Mouse (Mus musculus) embryonic facial prominence, embryonic 13.5 days (tissue): ENCODE data around the gene Gm5134. TPM values are rescaled to one million over a fixed set of nuclear protein-coding genes. Genes with fewer than 3 reads are reported as not detected.

ENCODE experiments used
- ATAC-seq: fragments of 200-750 bp; cut with Nextera tagmentation; 2 replicates; pipeline ENCODE4 v1.8.0; 2017; ENCODE audit warnings: low read depth; ENCODE audit not compliant: insufficient number of reproducible peaks, insufficient read depth, low FRiP score, low TSS enrichment
- H3K27ac ChIP-seq: fragments of 300-500 bp; sonication (generic); 2 replicates; pipeline ENCODE4 v1.5.1; 2015; ENCODE audit warnings: moderate library complexity, mild to moderate bottlenecking, inconsistent platforms
- H3K27me3 ChIP-seq: fragments of 300-500 bp; sonication (generic); 2 replicates; pipeline ENCODE4 v1.6.1; 2015; ENCODE audit warnings: mild to moderate bottlenecking, inconsistent platforms
- H3K36me3 ChIP-seq: fragments of 300-500 bp; sonication (generic); 2 replicates; pipeline ENCODE4 v1.6.1; 2015; ENCODE audit warnings: mild to moderate bottlenecking, inconsistent platforms
- H3K4me1 ChIP-seq: fragments of 300-500 bp; sonication (generic); 2 replicates; pipeline ENCODE4 v1.6.1; 2015; ENCODE audit warnings: inconsistent platforms
- H3K4me2 ChIP-seq: fragments of 300-500 bp; sonication (generic); 2 replicates; pipeline ENCODE4 v1.6.1; 2015; ENCODE audit warnings: moderate library complexity, mild to moderate bottlenecking, inconsistent platforms
- H3K4me3 ChIP-seq: fragments of 300-500 bp; sonication (generic); 2 replicates; pipeline ENCODE4 v1.5.1; 2015; ENCODE audit warnings: mild to moderate bottlenecking, inconsistent platforms
- H3K9ac ChIP-seq: fragments of 300-500 bp; sonication (generic); 2 replicates; pipeline ENCODE4 v1.6.1; 2015; ENCODE audit warnings: mild to moderate bottlenecking, inconsistent platforms
- H3K9me3 ChIP-seq: fragments of 300-500 bp; sonication (generic); 2 replicates; pipeline ENCODE4 v1.6.1; 2016; ENCODE audit warnings: inconsistent platforms
- WGBS: fragments of 180-500 bp; shearing (Covaris S2); methylation state at CpG from one replicate; pipeline ENCODE4 v1.1.7; 2015; ENCODE audit warnings: mixed read lengths; 5-methylcytosine and 5-hydroxymethylcytosine counted together
- polyA plus RNA-seq: library from polyadenylated mRNA; unstranded; fragments of >200 nt; fragmentation: Nextera tagmentation; extraction: Ambion mirVana; gene quantifications from 2 replicates; pipeline ENCODE4 v1.2.1, GENCODE M21; 2015

The Gm5134 gene
- polyA plus RNA-seq, 1 experiment from 2014 or later, result not detected

DNA sequence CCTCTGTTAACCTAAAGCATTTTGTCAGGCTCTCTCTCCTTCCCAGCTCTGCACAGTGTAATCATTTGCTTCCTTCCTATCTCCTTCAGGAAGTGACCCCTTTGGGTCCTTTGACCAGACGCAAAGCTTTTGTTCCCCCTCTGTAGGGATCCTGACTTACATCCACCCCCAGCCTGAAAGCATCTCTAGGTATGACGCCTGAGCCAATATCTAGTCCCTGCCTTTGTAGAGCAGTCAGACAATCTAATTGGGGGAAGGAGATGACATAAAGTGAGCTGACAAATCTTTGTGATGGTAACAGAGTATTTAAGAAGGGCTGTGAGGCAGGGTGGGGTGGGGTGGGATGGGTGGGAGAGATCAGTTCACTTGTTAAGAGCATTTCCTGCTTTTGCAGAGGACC lies 48.3 kb downstream of the Gm5134 start:
- H3K27me3 ChIP-seq, result no peaks in the 10 kb centered on the region
- 36% methylated on average over 2 of the region's 2 CpGs for WGBS
- ATAC-seq, result no peak
- no peak overlapping the region for H3K27ac ChIP-seq
- peaks cover 4% of the 10 kb centered on the region; the same call in 1 of the 2 replicates for H3K4me1 ChIP-seq
- H3K9me3 ChIP-seq, result no peaks in the 10 kb centered on the region
- no peak overlapping the region for H3K4me3 ChIP-seq
- no peak overlapping the region for H3K4me2 ChIP-seq
- no peaks in the 10 kb centered on the region for H3K36me3 ChIP-seq
- no peak overlapping the region for H3K9ac ChIP-seq

DNA sequence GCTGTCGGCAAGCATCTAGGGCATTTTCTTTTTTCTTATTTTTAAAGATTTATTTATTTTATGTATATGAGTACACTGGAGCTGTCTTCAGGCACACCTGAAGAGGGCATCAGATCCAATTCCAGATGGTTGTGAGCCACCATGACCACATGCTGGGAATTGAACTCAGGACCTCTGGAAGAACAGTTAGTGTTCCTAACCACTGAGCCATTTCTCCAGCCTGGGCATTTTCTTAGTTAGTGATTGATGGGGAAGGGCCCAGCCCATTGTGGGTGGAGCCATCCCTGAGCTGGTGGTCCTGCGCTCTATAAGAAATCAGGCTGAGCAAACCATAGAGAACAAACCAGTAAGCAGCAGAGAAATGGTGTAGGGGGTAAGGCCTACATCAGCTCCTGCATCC lies 48.9 kb downstream of the Gm5134 start:
- no peaks in the 10 kb centered on the region for H3K27me3 ChIP-seq
- WGBS, result 87% methylated on average over 2 of the region's 2 CpGs
- ATAC-seq, result no peak

DNA sequence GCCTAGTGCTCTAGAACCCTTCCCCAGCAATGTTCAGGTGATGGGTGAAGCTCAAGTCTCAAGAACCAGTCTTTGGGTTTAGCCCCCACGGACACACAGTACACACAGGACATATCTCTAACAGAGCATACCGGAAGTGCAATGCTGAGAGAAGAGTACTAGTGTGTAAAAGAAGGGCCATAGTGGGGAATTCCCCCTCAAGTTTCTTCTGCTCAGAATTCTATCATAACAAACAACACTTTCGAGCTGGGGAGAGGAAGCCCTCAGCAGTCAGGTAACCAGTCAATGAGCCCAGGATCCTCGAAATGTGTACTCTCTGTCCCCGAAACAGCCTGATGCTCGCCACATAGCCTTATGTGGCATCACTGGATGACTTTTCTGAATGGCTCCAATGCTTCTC lies 52.1 kb downstream of the Gm5134 start:
- ATAC-seq, result no peak
- H3K4me3 ChIP-seq, result no peak overlapping the region
- H3K4me1 ChIP-seq, result peaks cover 4% of the 10 kb centered on the region; the same call in 1 of the 2 replicates
- H3K36me3 ChIP-seq, result no peaks in the 10 kb centered on the region
- no peaks in the 10 kb centered on the region for H3K27me3 ChIP-seq
- H3K9ac ChIP-seq, result no peak overlapping the region
- no peak overlapping the region for H3K27ac ChIP-seq
- no peaks in the 10 kb centered on the region for H3K9me3 ChIP-seq
- H3K4me2 ChIP-seq, result no peak overlapping the region
- 85% methylated on average over 6 of the region's 6 CpGs for WGBS

More for the DNA sequence above, 48.9 kb downstream of the Gm5134 start:
- no peak overlapping the region for H3K27ac ChIP-seq
- no peak overlapping the region for H3K4me2 ChIP-seq
- no peaks in the 10 kb centered on the region for H3K9me3 ChIP-seq
- H3K4me1 ChIP-seq, result peaks cover 4% of the 10 kb centered on the region; the same call in 1 of the 2 replicates
- no peak overlapping the region for H3K4me3 ChIP-seq
- no peaks in the 10 kb centered on the region for H3K36me3 ChIP-seq
- H3K9ac ChIP-seq, result no peak overlapping the region

DNA sequence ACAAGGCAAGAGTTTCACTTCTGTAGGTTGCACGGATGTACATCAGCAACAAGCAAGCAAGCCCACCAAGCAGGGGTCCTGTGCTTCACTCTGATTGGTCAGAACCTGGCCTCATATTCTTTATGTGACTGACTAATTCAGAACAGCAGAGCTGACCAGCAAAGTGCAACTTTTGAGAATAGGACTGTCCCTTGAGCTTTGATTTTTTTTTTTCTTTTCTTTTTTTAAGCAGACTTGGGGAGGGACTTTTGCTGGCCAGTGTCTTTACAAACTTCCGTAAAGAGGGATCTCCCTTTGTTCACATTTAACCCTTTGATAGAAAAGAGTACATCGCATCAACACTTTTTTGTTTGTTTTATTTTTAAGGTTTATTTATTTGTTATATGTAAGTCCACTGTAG lies 55.5 kb downstream of the Gm5134 start:
- ATAC-seq, result no peak
- H3K27ac ChIP-seq, result no peak overlapping the region
- 77% methylated on average over 3 of the region's 3 CpGs for WGBS

DNA sequence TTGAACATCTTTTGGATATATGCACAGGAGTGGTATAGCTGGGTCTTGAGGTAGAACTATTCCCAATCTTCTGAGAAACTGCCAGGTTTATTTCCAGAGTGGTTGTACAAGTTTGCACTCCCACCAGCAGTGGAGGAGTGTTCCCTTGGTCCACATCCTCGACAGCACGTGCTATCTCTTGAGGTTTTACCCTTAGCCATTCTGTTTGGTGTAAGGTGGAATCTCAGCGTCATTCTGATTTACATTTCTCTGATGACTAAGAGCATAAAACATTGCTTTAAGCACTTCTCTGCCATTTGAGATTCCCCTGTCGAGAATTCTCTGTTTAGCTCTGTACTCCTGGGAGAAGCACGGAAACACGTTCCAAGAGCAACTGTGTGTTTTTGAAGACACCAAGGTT lies 58.6 kb downstream of the Gm5134 start:
- no peak for ATAC-seq
- 78% methylated on average over 6 of the region's 6 CpGs for WGBS
- H3K9ac ChIP-seq, result no peak overlapping the region

More for the DNA sequence above, 55.5 kb downstream of the Gm5134 start:
- H3K9ac ChIP-seq, result no peak overlapping the region
- H3K4me2 ChIP-seq, result no peak overlapping the region
- no peaks in the 10 kb centered on the region for H3K27me3 ChIP-seq
- H3K36me3 ChIP-seq, result no peaks in the 10 kb centered on the region
- no peaks in the 10 kb centered on the region for H3K4me1 ChIP-seq
- no peak overlapping the region for H3K4me3 ChIP-seq
- H3K9me3 ChIP-seq, result no peaks in the 10 kb centered on the region

DNA sequence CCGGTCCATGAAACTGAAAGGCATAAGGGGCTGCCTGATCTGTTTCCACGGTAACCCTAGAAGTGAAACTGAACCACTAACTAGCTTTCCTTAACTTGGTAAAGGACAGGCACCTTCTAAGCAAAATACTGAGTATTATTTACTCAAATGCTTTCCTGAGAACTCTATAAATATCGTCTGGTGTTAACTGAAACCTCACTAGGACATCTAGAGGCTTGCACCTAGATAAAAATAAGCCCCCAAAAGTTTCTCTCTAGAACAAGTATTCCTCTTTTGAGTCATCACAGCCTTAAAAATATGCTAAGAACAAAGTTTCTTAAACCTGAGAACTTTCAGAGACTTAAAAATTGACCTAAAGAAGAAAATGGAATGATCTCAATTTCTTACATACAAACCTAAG lies 62.6 kb downstream of the Gm5134 start:
- Histone ChIP-seq H3K4me1 (no peaks in the 10 kb centered on the region), H3K27me3 (no peaks in the 10 kb centered on the region), H3K4me3 (no peak overlapping the region), H3K4me2 (no peak overlapping the region), H3K27ac (no peak overlapping the region), H3K36me3 (no peaks in the 10 kb centered on the region), H3K9me3 (no peaks in the 10 kb centered on the region), H3K9ac (no peak overlapping the region)
- WGBS, result 87% methylated on average over 3 of the region's 3 CpGs
- ATAC-seq, result no peak

More for the DNA sequence above, 58.6 kb downstream of the Gm5134 start:
- Histone ChIP-seq H3K27me3 (no peaks in the 10 kb centered on the region), H3K36me3 (no peaks in the 10 kb centered on the region), H3K9me3 (no peaks in the 10 kb centered on the region), H3K4me1 (no peaks in the 10 kb centered on the region), H3K4me2 (no peak overlapping the region), H3K4me3 (no peak overlapping the region), H3K27ac (no peak overlapping the region)

DNA sequence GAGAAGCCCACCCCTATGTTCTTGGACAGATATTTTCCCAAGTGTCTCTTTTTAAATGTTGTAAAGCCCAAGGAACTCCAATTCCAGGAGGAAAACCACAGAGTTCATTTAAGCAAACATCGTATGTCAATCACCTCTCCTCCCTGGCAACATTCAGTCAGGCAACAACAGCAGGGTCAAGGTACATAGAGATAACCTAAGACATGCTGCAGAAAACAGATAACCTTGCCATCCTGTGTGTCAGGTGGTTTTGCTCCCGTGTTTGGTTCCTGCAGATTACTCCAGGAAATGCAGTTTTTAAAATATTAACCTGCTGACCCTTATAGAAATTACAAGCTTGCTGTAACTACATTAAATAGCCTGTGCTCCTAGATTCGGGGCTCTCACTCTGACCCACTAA lies 67.4 kb downstream of the Gm5134 start:
- H3K27ac ChIP-seq, result no peak overlapping the region
- 77% methylated on average over 3 of the region's 3 CpGs for WGBS
- no peaks in the 10 kb centered on the region for H3K4me1 ChIP-seq
- H3K9me3 ChIP-seq, result peaks cover 5% of the 10 kb centered on the region; the same call in 1 of the 2 replicates
- ATAC-seq, result no peak
- no peak overlapping the region for H3K9ac ChIP-seq
- H3K36me3 ChIP-seq, result no peaks in the 10 kb centered on the region
- H3K27me3 ChIP-seq, result no peaks in the 10 kb centered on the region
- no peak overlapping the region for H3K4me3 ChIP-seq
- H3K4me2 ChIP-seq, result no peak overlapping the region

DNA sequence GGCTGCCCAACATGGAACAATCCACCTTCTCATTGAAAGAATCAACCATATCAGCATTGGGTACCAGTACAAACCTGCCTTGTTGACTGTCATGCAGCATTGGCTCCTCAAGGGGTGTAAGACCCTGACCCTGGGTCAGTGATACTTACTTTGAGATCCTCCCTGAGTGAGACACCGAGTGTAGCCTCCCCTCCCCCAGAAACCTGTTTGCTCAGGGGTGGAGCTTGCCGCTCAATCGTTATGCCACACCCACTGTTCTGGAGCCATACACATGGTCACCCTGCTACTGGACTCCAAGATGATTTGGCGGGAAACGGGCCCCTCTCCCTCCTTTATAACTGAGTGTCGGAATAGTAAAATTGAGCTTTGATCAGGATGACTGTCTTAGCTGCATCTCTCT lies 69.6 kb downstream of the Gm5134 start:
- WGBS, result 93% methylated on average over 6 of the region's 6 CpGs

DNA sequence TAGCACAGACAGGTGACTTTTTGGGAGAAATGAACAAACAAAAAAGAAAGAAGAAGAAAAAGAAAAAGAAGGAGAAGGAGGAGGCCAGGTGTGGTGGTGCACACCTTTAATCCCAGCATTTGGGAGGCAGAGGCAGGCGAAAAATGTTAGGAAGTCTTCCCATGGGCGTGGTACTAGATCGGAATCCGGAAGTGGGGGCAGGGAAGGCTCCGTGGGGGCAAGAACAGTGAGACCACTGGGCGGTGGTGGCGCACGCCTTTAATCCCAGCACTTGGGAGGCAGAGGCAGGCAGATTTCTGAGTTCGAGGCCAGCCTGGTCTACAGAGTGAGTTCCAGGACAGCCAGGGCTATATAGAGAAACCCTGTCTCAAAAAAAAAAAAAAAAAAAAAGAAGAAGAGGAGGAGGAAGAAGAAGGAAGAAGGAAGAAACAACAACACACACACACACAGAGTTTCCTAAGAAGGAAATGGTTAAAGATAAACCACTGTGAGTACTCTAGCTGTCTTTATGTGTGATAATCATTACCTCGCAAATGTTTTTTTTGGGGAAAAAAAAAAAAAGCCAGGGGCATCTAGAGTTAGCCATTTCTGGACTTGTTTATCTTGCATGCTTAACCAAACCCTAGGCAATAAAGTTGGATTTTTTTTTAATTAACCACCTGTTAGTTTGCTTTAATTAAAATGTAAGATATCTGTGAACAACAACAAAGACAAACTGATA lies 71.3 kb downstream of the Gm5134 start:
- no peak for ATAC-seq
- peaks cover 5% of the 10 kb centered on the region; the same call in 1 of the 2 replicates for H3K9me3 ChIP-seq
- no peak overlapping the region for H3K4me3 ChIP-seq
- H3K9ac ChIP-seq, result no peak overlapping the region
- H3K36me3 ChIP-seq, result no peaks in the 10 kb centered on the region
- 96% methylated on average over 10 of the region's 10 CpGs for WGBS
- no peak overlapping the region for H3K4me2 ChIP-seq
- no peak overlapping the region for H3K27ac ChIP-seq
- no peaks in the 10 kb centered on the region for H3K4me1 ChIP-seq
- H3K27me3 ChIP-seq, result no peaks in the 10 kb centered on the region

More for the DNA sequence above, 69.6 kb downstream of the Gm5134 start:
- H3K4me3 ChIP-seq, result no peak overlapping the region
- H3K4me1 ChIP-seq, result no peaks in the 10 kb centered on the region
- H3K36me3 ChIP-seq, result no peaks in the 10 kb centered on the region
- H3K4me2 ChIP-seq, result no peak overlapping the region
- H3K9me3 ChIP-seq, result peaks cover 5% of the 10 kb centered on the region; the same call in 1 of the 2 replicates
- H3K27ac ChIP-seq, result no peak overlapping the region
- H3K9ac ChIP-seq, result no peak overlapping the region
- no peak for ATAC-seq
- H3K27me3 ChIP-seq, result no peaks in the 10 kb centered on the region

DNA sequence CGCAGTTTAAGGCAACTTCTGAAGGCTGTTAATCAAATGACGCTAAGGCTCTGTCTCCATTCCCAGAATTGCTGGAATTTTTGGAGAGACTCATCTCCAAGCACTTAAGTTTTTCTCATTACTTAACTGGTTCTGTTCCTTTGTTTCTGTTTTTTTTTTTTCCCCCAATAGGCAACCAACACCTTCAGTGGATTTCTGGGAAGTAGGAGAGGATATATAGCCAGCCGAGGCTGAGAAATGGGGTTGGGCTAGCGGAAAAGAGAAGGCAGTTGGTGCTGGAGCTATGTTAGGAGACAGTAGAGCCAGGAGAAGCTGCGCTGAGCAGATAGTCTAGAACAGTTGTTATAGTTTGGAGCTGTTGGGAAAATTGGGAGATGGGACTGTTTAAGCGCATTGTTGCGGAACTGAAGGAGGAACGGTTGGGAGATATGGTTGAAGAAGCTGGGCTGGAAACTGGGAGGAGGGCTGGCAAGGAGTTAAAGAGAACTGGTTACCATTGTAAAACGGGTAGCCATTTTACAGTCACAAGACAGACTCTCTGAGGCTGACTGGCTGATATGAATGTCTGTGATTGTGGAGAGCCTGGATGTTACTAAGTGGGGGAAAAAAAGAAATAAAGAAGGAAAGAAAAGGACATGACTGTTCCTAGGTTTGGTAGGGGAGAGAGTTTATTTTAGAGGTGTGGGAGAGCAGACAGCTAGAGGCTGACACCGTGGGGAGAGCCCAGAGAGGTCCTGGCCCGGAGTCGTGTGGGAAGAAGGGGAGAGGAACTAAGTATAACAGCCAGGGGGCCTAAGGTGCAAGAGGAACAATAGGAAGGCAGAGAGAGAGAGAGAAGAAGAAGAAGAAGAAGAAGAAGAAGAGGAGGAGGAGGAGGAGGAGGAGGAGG lies 73.1 kb downstream of the Gm5134 start:
- Histone ChIP-seq H3K36me3 (no peaks in the 10 kb centered on the region), H3K4me2 (no peak overlapping the region), H3K4me3 (no peak overlapping the region), H3K9ac (no peak overlapping the region), H3K4me1 (no peaks in the 10 kb centered on the region), H3K27me3 (no peaks in the 10 kb centered on the region), H3K9me3 (peaks cover 5% of the 10 kb centered on the region; the same call in 1 of the 2 replicates), H3K27ac (no peak overlapping the region)
- whole genome bisulfite sequencing, result 62% methylated on average over 12 of the region's 12 CpGs
- ATAC-seq, result no peak

DNA sequence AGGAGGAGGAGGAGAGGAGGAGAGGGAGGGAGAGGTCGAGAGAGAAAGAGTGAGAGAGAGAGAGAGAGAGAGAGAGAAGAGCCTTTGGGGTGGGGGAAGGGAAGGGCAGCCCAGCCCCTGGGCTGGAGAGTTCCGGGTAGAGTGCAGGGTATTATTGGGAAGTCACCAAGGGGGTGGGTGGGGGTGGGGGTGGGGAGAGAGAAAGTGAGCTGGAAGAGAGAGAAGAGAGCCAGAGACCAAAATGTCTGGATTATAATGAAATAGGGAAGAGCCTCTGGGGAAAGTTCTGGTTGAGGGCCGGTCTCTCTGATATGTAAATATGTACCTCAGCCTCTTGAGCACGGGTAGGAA lies 73.7 kb downstream of the Gm5134 start:
- no peak overlapping the region for H3K4me3 ChIP-seq
- no peaks in the 10 kb centered on the region for H3K36me3 ChIP-seq
- ATAC-seq, result no peak
- no peaks in the 10 kb centered on the region for H3K27me3 ChIP-seq
- no peaks in the 10 kb centered on the region for H3K4me1 ChIP-seq
- H3K9me3 ChIP-seq, result peaks cover 5% of the 10 kb centered on the region; the same call in 1 of the 2 replicates
- no peak overlapping the region for H3K27ac ChIP-seq
- H3K4me2 ChIP-seq, result no peak overlapping the region
- no peak overlapping the region for H3K9ac ChIP-seq
- 15% methylated on average over 4 of the region's 4 CpGs for WGBS

DNA sequence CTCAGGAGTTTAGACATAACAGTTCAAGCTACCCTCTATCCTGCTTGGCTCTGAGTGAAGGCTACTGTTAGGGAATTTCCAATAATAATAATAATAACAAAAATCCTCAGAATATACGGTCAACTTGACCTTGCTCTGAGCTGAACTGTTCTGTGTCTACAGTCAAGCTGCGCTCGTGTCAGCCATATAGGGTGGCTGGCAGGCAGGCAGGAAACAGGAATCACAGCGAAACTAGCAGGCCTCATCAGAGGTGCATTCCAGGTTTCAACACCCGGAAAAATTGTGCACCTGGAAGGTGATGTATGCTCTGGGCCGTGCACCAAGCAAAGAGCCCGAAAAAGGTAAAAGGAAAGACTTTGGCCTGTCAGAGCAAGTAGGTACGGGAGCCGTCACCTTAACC lies 74.1 kb downstream of the Gm5134 start:
- no peak overlapping the region for H3K9ac ChIP-seq
- no peaks in the 10 kb centered on the region for H3K36me3 ChIP-seq
- H3K4me1 ChIP-seq, result no peaks in the 10 kb centered on the region; the same call in 1 of the 2 replicates
- 58% methylated on average over 9 of the region's 9 CpGs for WGBS
- H3K4me2 ChIP-seq, result no peak overlapping the region
- ATAC-seq, result no peak
- H3K4me3 ChIP-seq, result no peak overlapping the region
- H3K9me3 ChIP-seq, result peaks cover 5% of the 10 kb centered on the region; the same call in 1 of the 2 replicates
- no peaks in the 10 kb centered on the region for H3K27me3 ChIP-seq
- H3K27ac ChIP-seq, result no peak overlapping the region
